Mouse (Mus musculus): ENCODE results near the gene Camk2n1.
A peak's percentile ranks its signal among the peaks of the same experiment; 100 is the strongest.

Camk2n1 gene

GRCm38 (mm10) chr4:138447827-138448602, 6.1 kb upstream of the Camk2n1 start:
- DNase-seq (ENCODE audit: low read depth, low spot score): no peak

GRCm38 (mm10) chr4:138448872-138449615, 5.1 kb upstream of the Camk2n1 start:
- no peak for DNase-seq (ENCODE audit: low read depth, low spot score)

GRCm38 (mm10) chr4:138449636-138450314, 4.3 kb upstream of the Camk2n1 start:
- no peak for DNase-seq (ENCODE audit: low read depth, low spot score)

DNA sequence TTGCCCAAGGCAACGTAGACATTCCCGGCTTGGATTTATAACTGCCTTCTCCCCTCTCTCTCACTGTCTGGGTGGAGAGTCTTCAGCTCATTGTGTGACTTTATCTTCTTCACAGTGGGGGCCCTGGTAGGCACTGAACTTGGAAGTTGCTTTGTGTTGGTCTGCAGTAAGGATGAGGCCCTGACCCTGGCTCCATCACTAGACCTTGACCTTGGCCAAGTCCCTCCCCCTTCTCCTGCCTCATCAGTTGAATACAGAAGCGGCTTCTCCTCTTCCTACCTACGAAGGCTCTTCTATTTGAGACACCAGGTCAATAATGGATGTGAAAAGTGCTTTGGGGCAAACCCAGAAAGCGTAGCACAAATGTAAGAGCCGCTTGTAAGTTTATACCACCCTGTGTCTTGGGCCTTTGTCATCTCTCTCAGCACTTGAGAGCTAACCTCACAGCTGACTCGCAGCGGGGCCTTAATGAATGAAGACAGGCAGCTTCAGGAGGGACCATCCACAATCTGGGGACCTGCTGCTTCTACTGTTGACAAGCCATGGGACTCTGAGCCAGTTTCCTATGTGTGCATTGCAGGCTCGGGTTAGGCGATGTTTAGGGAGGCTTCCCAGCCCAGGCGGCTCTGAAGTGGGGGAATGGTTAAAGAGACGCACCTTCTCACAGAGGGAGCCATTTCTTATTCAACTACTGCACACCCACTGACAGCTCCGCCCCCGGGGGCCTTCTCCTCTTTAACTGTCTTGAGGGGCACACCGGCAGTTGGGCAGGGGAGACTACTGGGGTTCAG, 1.6 kb upstream of the Camk2n1 start:
- DNase-seq (ENCODE audit: low read depth, low spot score): no peak

GRCm38 (mm10) chr4:138453097-138453752, 889 bp upstream of the Camk2n1 start:
- DNase-seq (ENCODE audit: low read depth, low spot score): no peak

DNA sequence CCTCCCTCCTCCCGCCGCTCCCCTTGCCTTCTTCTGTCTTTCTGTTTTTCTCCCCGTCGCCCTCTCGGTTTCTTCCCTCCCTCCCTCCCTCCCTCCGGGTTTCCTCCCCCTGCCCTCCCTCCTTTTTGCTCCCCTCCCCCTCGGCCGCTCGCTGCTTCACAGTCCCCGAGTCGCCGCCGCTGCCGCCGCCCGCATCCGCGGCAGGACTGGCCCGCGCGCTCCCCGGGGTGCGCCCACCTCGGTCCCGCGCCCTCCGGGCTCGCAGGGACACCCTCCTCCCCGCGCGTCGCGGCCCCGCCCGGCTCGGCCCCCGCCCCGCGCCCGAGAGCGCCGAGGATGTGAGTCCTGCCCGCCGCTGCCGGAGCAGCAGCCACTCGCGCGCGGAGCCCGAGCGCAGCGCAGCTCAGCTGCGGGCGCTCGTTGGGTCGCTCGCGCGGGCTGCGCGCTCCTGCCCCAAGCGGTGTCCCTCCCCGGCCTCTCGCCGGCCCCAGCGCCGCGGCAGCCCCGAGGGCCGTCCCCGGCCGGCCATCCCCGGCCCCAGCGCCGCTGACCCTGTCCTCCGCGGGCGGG, 542 bp downstream of the Camk2n1 start:
- DNase-seq (ENCODE audit: low read depth, low spot score): peak; percentile 33

DNA sequence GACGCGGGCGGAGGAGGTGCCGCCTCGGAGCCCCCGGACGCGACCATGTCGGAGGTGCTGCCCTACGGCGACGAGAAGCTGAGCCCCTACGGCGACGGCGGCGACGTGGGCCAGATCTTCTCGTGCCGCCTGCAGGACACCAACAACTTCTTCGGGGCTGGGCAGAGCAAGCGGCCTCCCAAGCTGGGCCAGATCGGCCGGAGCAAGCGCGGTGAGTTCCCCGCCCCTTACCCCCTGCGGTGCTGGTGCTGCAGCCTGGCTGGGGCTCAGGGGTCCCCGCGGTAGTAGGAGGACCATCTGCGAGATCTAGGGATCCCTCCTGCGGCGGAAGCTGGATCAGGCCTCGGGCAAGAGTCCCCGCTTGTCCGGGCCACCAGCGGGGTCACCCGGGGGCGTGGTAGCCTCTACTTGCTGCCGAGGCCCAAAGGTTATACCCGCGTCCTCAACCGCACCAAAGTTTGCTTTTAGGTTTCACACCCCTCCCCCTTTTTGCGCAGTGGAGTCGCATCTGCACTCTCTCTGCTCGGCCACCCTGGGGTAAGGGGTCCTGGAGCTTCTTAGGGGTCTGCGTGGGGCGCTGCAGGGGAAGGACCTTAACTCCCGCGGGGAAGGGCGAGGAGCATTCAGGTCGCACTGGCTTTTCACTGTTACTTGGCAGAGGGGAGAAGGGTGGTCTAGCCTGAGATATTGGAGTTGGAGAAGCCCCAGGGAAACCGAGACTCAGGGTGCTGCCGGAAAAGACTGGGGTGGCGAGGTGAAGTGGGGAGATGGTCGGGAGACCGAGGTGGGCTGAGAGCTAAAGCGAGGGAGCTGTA, 1.2 kb downstream of the Camk2n1 start:
- DNase-seq (ENCODE audit: low read depth, low spot score): no peak

GRCm38 (mm10) chr4:138455956-138456341, 1.8 kb downstream of the Camk2n1 start:
- DNase-seq (ENCODE audit: low read depth, low spot score): no peak

DNA sequence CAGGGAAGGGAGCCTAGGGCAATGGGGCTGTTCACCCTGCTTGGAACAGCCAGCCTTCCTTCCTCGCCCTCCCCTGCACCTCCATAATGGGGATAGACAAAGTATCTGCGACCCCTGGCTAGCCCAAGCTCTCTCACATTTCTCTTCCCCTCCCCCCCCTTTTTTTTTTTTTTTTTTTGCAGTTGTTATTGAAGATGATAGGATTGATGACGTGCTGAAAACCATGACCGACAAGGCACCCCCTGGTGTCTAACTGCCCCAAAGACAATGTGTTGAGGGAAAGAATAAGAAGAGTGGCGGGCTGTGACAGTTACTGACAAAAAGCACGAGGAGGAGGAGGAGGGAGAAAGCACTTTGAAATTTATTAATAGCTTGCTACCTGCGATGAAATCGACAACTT, 2.4 kb downstream of the Camk2n1 start:
- DNase-seq (ENCODE audit: low read depth, low spot score): no peak

- no peak for DNase-seq (ENCODE audit: low read depth, low spot score)
Measured at GRCm38 (mm10) chr4:138457091-138457490, 3.0 kb downstream of the Camk2n1 start.

- no peak for DNase-seq (ENCODE audit: low read depth, low spot score)
Measured at GRCm38 (mm10) chr4:138458171-138458570, 4.1 kb downstream of the Camk2n1 start.

DNA sequence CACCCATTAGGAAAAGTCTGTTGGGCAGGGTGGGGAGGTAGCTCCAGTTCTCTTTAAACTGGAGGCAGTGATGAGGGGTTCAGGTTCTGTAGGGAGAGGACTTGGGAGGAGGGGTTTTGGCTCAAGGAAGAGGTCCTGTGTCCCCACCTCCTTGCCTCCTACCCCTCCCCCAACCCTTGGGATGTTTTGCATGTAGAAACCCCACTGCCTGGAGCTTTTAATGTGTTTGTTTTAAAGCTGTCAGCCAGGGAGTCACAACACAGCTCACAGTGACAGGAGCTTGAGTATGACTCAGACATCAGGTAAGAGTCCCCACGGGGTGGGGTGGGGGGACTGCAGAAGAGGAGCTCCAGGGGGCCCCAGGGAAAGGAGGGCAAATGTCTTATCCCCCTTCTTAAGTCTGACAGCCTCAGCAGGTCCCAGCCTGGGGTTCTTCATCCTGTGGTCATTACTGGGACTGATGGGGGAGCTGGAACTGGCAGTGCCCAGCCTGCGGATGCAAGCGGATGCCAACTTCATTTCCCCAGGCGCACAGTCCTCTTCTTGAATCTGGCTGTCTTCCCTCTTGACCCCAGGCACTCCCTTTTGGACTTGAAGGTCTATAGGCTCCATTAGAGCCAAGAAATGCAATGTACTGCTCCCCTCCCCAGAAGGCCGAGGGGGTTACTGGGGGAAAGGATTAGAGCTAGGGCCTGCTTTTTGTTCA, 4.8 kb downstream of the Camk2n1 start:
- no peak for DNase-seq (ENCODE audit: low read depth, low spot score)

GRCm38 (mm10) chr4:138459775-138460174, 5.7 kb downstream of the Camk2n1 start:
- no peak for DNase-seq (ENCODE audit: low read depth, low spot score)

- DNase-seq (ENCODE audit: low read depth, low spot score): no peak
Measured at GRCm38 (mm10) chr4:138460910-138461309, 6.8 kb downstream of the Camk2n1 start.

- no peak for DNase-seq (ENCODE audit: low read depth, low spot score)
Measured at GRCm38 (mm10) chr4:138461471-138461870, 7.4 kb downstream of the Camk2n1 start.

DNA sequence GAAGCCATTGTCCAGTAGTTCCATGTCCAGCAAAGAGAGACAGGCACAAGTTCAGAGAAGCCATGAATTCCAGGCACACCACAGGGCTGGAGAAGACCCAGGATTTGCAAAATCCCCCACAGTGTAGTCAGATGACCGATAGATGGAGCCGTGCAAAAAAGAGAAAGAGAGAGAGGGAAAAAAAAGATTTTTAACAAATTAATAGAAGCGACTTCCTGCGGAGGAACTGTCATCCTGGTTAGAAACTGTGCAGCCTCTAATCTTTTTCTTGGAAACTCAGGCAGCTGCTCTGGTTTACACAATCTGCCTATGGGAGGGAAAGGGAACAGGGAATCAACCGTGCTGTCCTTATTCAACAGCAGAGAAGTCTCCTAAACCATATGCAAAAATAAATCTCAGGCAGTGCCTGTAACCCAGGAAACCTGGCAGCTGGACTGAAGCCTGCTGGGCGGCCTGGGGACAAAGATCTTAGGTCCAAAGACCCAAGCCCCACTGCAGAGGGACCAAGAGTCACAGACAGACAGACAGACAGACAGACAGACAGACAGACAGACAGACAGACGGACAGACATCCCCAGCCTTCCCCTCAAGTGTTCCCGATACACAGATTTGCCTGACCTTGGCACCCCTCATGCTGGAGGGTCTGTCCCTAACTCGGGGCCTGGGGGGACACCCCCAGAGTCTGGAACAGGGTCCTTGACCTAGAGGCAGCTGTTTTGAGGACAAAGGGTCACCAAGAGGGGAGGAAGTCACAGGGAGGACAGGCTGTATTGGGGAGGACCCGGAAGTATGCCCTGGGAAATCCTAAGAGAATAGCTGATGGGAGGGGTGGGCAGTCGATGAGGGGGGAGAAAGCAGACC, 9.1 kb downstream of the Camk2n1 start:
- DNase-seq (ENCODE audit: low read depth, low spot score): peak; percentile 38

DNA sequence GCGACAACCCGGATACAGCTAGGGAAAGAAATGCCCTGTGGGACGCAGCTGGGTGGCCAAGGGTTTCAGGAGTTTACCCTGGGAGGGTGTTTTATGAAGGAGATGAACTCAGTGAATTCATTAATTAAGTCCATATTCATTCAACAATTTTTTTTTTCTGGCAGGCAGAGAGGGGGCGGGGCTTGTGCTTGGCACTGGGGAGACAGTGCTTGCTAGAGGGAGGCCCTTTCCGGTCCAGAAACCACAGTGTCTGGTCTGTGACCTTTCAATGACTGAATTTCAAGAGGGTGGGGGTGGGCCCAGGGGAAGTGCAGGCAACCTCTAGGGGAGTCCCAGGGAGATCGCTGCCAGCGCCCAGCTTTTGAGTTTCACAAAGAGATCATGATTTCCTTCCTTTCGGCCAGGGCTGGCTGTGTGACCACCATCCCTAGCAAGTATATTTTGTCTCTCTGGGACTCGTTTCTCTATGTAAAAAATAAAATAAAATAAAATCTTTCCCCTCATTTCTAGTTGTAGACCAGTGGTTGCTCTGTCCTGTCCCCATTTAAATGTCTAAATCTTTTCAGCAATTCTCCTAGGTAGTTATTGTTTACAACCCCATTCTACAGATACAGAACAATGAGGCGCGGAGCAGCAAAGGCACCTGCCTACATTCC, 9.8 kb downstream of the Camk2n1 start:
- peak; percentile 78 for DNase-seq (ENCODE audit: low read depth, low spot score)

Measured in skeletal muscle tissue, adult 2 months (tissue).